Mouse (Mus musculus) small intestine, adult 2 months (tissue): ENCODE measurements around the gene Gm49388.
"Not testable (repeated sequence)": the region's sequence is repeated elsewhere in the genome, so short reads cannot be mapped to it uniquely, and the experiment has no call there.

Source experiments
- CTCF ChIP-seq: fragments of 200-500 bp; IDR thresholded peaks from 2 replicates; pipeline ENCODE4 v1.5.1; 2012; ENCODE audit warnings: low read depth, mild to moderate bottlenecking, control low read depth, inconsistent platforms, low read length, moderate library complexity, mixed read lengths; ENCODE audit not compliant: insufficient replicate concordance, insufficient read length; ENCODE audit errors: extremely low read depth
- POLR2A ChIP-seq: fragments of 200-500 bp; IDR thresholded peaks from 2 replicates; pipeline ENCODE4 v1.6.1; 2012; ENCODE audit warnings: low read depth, mild to moderate bottlenecking, control low read depth, inconsistent platforms, low read length, moderate library complexity

GRCm38 (mm10) chr7:127837878-127838277 lies 52.5 kb downstream of the Gm49388 start:
- TF ChIP-seq POLR2A, CTCF: not testable (repeated sequence)
